Mouse (Mus musculus) layer of hippocampus, adult 9-10 months (tissue): ENCODE measurements around the gene Kri1.
"Not testable (repeated sequence)": the region's sequence is repeated elsewhere in the genome, so short reads cannot be mapped to it uniquely, and the experiment has no call there.

ENCODE experiments used
- DNase-seq: peaks from one replicate; pipeline ENCODE4 v3.0.0; 2022; ENCODE audit warnings: low spot score

Kri1 gene

GRCm38 (mm10) chr9:21243826-21244427 is 43.8 kb downstream of the Kri1 start:
- no peak for DNase-seq

GRCm38 (mm10) chr9:21241343-21241742 is 46.4 kb downstream of the Kri1 start:
- peak; percentile 63 for DNase-seq

DNA sequence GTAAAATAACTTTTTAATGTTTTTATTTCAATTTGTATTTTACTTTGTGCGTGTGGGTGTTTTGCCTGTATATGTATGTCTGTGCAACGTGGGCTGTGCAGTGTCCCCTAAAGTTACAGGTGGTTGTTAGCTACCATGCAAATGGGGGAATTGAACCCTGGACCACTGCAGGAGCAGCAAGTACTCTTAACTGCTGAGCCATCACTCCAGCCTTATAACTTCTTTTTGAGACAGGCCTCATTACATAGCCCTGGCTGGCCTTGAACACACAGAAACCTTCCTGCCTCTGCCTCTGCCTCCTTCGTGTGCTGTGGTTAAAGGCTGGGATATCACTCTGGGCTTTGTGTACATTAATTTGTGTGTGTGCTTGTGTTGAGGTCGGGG is 48.3 kb downstream of the Kri1 start:
- DNase-seq = no peak

DNA sequence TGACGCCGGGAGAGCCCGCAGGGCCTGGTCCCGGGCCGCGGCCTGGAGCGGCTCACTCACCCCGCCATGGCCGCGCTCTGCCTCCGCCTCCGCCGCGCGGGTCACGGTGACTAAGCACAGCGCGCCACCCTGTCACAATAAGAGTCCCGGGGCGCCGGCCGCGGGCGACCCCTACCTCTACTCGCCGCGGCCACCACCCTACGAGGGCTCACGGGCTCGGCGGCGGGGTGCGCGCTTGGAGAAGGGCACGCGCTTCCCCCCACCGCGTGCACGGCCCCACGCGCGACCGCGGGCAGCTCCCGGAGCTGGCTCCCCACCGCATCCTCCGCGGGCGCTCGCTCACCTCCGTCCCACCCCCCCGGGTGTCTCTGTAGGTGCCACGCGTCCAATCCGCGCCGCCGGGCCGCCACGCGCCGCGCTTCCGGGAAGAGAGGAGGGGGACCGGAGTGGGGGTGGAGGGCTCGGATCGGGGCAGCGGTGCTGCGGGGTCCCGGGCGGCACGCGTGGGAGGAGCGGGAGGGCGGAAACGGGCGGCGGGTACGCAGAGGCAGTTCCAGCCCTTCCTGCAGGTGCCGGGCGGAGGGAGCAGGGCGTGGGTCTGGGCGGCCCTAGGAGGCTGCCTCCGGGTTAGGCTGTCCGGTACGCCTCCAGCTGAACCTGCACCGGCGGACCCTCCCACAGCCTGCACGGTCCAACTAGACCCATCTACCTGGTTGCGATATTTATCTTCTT is 48.9 kb downstream of the Kri1 start, which contains the start of gene Keap1:
Gene Keap1 (minus strand): TSS at position 629 of the 732 bp plus-strand sequence.
- DNase-seq = peak; percentile 36

DNA sequence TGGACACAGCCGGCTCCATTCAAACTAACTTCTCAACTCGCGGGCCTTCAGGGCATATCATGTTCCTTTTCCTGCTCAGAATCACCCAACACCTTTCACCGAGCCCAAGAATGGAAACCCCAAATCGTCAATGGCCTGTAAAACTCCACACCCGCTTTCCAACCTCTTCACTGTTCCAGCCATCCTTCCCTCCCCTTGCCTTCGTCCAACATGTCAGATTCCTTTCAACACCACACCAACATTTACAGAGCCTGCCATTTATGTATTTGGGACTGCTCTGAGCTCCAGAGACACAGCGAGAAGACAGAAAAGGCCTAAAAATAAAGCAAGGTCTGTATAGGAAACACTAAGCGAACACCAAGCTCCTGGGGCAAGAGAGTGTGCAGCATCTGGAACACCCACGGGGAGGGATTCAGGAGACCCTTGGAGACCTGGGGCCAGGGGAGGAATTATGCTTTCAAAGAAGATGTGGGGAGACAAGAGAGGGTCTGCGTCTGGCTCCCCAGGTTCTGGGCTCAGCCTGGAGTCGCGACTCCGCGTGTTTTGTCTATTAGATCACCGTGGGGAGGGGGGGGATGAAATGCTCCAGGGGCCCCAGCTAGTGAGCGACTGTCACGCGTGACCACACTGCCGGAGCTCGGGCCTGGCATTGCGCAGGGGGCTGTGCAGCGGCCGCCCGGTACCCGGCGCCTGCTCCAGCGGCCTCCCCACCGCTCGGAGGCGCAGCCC is 49.6 kb downstream of the Kri1 start:
- DNase-seq = no peak

DNA sequence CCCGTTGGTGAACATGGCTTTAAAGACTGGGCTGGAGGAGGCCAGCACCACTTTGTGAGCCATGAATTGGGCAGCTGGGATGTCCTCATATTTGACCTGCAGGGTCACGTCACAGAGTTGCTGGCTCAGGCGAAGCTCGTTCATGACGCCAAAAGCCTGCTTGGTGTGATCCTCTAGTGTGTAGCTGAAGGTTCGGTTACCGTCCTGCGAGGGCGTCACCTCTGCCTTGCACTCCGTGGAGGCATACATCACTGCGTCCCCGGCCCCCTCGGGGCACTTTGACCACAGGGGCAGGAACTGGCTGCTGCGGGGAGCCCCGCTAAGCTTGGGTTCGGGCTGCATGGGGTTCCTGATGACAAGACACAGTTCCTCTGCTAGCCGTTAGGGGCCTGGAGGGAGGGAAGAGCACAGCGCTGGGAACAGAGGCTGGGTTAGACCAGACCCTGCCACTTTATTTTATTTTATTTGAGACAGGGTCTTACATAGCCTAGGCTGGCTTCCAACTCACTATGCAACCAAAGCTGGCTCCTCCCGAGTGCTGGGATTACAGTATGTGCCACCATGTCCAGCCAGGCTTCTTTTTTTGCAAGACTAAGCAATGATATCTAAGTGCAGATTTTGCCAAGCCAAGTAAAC is 50.3 kb downstream of the Kri1 start:
- no peak for DNase-seq

DNA sequence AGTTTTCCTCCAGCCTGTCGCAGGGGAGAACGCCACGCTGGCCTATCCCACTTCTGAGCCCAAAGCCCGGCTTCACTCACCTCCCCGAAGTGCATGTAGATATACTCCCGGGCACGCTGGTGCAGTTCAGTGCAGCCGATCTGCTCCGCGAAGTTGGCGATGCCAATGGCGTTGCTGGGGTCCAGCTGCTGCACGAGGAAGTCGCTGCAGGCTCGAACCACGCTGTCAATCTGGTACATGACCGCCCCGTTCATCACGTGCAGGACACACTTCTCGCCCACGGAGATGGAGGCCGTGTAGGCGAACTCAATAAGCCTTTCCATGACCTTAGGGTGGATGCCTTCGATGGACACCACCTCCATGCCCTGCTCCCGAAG is 50.8 kb downstream of the Kri1 start:
- DNase-seq = no peak

- DNase-seq = no peak
Measured at GRCm38 (mm10) chr9:21235341-21235740, 52.4 kb downstream of the Kri1 start.

DNA sequence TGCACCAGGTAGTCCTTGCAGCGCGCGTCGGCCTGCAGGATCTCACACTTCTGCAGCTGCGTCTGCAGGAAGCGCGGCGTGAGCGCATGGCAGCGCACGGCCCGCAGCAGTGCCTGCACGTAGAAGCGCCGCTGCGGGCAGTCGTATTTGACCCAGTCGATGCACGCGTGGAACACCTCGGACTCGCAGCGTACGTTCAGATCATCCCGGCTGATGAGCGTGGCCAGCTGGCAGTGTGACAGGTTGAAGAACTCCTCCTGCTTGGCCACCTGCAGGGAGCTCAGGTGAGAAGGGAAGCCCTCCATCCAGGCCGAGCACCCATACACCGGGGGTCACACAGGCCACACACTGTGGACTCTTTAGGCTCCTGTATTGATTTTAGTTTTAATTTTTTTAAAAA is 54.0 kb downstream of the Kri1 start:
- no peak for DNase-seq

DNA sequence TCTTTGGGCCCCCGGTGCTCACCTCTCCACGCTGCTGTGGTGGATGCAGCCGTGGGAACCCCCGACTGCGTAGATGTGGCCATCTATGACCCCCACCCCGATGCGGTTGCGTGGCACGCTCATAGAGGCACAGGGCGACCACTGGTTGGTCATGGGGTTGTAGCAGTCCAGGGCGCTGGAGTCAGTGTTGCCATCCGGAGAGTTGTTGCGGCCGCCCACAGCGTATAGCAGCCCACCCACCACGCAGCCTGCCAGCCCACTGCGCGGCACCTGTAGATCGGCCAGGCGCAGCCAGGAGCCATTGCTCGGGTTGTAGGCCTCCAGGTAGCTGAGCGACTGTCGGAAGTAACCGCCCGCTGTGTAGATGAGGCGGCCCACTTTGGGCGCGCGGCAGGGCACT is 54.4 kb downstream of the Kri1 start:
- no peak for DNase-seq

- DNase-seq = no peak
Measured at GRCm38 (mm10) chr9:21232867-21233266, 54.9 kb downstream of the Kri1 start.

- DNase-seq = no peak
Measured at GRCm38 (mm10) chr9:21231551-21231950, 56.2 kb downstream of the Kri1 start.

DNA sequence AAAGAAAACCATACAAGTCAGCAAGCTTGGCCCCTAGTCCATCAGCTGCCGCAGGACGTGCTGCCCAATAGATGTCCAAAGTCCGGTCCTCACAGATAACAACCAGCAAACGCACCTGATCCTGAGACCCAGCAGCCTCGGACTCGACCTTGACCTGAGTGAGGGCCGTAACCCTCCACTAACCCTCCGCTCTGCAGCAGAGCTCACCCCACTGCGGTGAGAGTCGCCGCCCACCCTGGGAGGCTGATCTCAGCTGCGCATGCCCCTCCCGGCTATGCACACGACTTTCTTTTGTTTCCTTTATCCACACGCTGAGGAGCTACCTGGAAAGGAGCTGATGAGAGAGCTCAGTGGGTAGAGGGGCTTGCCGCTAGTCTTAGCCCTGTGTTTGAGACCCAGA is 60.4 kb downstream of the Kri1 start:
- no peak for DNase-seq

DNA sequence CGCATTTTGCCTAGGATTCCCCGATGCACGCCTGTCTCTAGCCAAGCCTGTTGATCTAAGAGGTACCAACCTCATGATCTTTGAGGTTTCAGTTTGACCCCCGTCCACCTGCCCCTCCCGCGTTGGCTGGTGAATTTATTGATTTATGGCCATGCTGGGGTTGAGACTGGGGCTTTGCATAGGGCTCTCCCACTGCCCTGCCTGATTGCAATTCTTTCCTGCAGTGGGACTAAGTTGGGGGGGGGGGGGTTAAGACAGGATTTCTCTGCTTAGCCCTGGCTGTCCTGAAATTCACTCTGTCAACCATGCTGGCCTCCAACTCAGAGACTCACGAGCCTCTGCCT is 62.4 kb downstream of the Kri1 start:
- no peak for DNase-seq

DNA sequence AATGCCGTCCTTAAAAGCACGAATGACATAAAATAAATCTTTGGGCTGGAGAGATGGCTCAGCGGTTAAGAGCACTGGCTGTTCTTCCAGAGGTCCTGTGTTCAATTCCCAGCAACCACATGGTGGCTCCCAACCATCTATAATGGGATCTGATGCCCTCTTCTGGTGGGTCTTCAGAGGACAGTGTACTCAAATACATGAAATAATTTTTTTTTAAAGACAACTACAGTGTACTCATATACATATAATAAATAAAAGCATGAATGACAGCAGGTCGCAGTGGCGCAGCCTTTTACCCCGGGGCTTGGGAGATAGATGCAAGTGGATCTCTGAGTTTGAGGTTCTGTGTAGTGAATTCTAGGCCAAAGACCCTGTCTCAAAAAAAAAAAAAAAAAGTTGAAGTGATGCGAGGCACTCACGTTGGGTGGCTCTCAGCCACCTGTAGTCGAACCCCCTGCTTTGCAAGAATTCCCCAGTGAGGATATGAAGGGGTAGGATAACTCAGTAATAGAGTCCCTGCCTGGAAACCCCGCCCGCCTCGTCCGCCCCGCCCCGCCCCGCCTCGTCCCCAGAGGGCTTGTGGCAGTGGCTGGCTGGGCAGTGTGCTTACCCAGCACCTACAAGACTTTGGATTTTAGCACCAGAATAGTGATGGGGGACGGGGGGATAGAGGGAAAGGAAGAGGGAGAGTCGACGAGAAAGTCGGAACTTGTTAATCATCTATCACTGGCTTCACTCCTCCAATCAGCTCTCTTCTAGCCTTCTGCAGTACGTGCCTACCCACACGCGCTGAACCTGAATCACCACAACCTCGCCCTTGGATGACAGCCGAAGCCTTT is 63.0 kb downstream of the Kri1 start:
- DNase-seq = no peak

GRCm38 (mm10) chr9:21223906-21224305 is 63.9 kb downstream of the Kri1 start:
- DNase-seq = no peak

DNA sequence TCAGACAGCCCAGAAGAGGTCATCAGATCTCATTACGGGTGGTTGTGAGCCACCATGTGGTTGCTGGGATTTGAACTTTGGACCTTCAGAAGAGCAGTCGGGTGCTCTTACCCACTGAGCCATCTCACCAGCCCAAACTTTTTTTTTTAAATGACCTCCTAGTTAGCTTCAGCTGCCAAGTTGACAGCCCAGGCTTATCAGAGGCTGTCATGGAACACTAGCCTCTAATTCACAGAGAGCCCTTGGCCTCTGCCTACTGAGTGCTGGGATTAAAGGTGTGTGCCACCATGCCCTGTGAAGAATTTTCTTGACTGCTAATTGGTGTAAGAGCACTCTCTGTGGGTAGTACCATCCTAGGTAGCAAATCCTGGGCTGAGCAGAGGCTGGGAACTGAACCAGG is 64.3 kb downstream of the Kri1 start:
- DNase-seq = not testable (repeated sequence)
